Comparison of ENCODE assay signal across 8 mouse cellular contexts in the genomic region with DNA sequence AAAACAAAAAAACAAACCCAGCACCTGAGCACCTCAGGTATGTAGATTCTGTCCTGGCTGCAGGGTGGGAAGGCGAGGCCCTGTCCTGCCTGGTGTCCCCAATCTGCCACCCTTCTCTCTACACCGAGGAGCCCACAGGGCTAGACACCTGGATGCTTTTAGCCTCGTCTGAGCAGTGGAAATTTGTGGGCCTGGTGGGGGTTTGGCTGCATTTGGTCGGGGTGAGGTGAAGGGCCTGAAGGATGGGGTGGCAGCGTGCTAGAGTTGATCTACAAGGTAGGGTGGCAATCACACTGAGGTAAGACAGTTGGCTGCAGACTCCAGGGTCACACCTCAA.
DNase-seq lines count a peak whose midpoint lies in the region; ATAC-seq and TF ChIP-seq lines count a peak whose summit lies in the region.
"Had no signal": no experiment of that assay in that cellular context is flagged by ENCODE, and none has a peak within 500 bp of the region (broad histone marks: within the 10 kb centered on the region; RNA-seq: fewer than 3 reads in every experiment).

No protein-coding gene starts in this region.

- H3K36me3 ChIP-seq in lung, embryonic 16.5 days (ENCODE audit: control insufficient read depth, insufficient read depth, low read length) = no peaks in the 10 kb centered on the region
- H3K36me3 ChIP-seq in G1E (replicated peaks) = peaks cover 33% of the 10 kb centered on the region
- 0 out of 2 replicates have a peak, but pooled peaks cover 3% of the 10 kb centered on the region for H3K36me3 ChIP-seq in embryonic facial prominence, embryonic 13.5 days
- H3K36me3 ChIP-seq in liver, embryonic 16.5 days (ENCODE audit: control insufficient read depth, insufficient read depth) = no peaks in the 10 kb centered on the region
- H3K36me3 ChIP-seq: hindbrain, embryonic 12.5 days had no signal

- H3K4me3 ChIP-seq in lung, embryonic 16.5 days (ENCODE audit: low read length) = no peak overlapping the region
- peak overlapping the region; percentile 70; the same call in 1 of the 2 replicates for H3K4me3 ChIP-seq in G1E (ENCODE audit: low read depth, low read length)
- H3K4me3 ChIP-seq in embryonic facial prominence, embryonic 13.5 days = no peak overlapping the region
- no peak overlapping the region for H3K4me3 ChIP-seq in liver, embryonic 16.5 days (ENCODE audit: low read depth, low read length)
- H3K4me3 ChIP-seq: hindbrain, embryonic 12.5 days had no signal

- H3K4me2 ChIP-seq in lung, embryonic 16.5 days (ENCODE audit: low read depth, low read length) = no peak overlapping the region
- H3K4me2 ChIP-seq in embryonic facial prominence, embryonic 13.5 days = no peak overlapping the region
- H3K4me2 ChIP-seq in liver, embryonic 16.5 days (ENCODE audit: low read depth, low read length) = no peak overlapping the region
- H3K4me2 ChIP-seq: hindbrain, embryonic 12.5 days had no signal

- H3K27ac ChIP-seq in lung, embryonic 16.5 days (ENCODE audit: low read length) = no peak overlapping the region
- peak overlapping the region; percentile 81 for H3K27ac ChIP-seq in embryonic facial prominence, embryonic 13.5 days
- peak overlapping the region; percentile 60 for H3K27ac ChIP-seq in liver, embryonic 16.5 days (ENCODE audit: low read length)
- H3K27ac ChIP-seq: hindbrain, embryonic 12.5 days had no signal

- WGBS in lung, embryonic 16.5 days = 74% methylated on average over 5 of the region's 5 CpGs
- WGBS in embryonic facial prominence, embryonic 13.5 days = 59% methylated on average over 5 of the region's 5 CpGs
- WGBS in liver, embryonic 16.5 days (ENCODE audit: insufficient replicate concordance) = 43% methylated on average over 5 of the region's 5 CpGs

- no peak for DNase-seq in lung, postnatal 36 days
- no peak for DNase-seq in G1E (ENCODE audit: low spot score)
- DNase-seq in left cerebral cortex, adult 9 months (ENCODE audit: low spot score in 2 of 2) = no peak
- no peak for DNase-seq in right cerebral cortex, adult 2 months (ENCODE audit: low spot score in 2 of 2)

- no peaks in the 10 kb centered on the region for H3K27me3 ChIP-seq in lung, embryonic 16.5 days (ENCODE audit: control insufficient read depth, insufficient read depth, low read depth, low read length)
- no peaks in the 10 kb centered on the region for H3K27me3 ChIP-seq in G1E (ENCODE audit: insufficient read depth, low read length)
- no peaks in the 10 kb centered on the region for H3K27me3 ChIP-seq in embryonic facial prominence, embryonic 13.5 days
- H3K27me3 ChIP-seq in liver, embryonic 16.5 days (ENCODE audit: control insufficient read depth, insufficient read depth, low read depth, low read length) = no peaks in the 10 kb centered on the region
- H3K27me3 ChIP-seq: hindbrain, embryonic 12.5 days had no signal

- H3K9ac ChIP-seq in lung, embryonic 16.5 days (ENCODE audit: low read length) = peak overlapping the region; percentile 12; the same call in 1 of the 2 replicates
- no peak overlapping the region for H3K9ac ChIP-seq in embryonic facial prominence, embryonic 13.5 days
- H3K9ac ChIP-seq in liver, embryonic 16.5 days (ENCODE audit: low read depth, low read length) = no peak overlapping the region
- H3K9ac ChIP-seq: hindbrain, embryonic 12.5 days had no signal

- H3K4me1 ChIP-seq in lung, embryonic 16.5 days (replicated peaks; ENCODE audit: control insufficient read depth, insufficient read depth, low read length) = peaks cover 55% of the 10 kb centered on the region
- peaks cover 96% of the 10 kb centered on the region for H3K4me1 ChIP-seq in G1E (ENCODE audit: insufficient read depth, low read depth, low read length)
- peaks cover 87% of the 10 kb centered on the region for H3K4me1 ChIP-seq in embryonic facial prominence, embryonic 13.5 days
- H3K4me1 ChIP-seq in liver, embryonic 16.5 days (ENCODE audit: control insufficient read depth, low read depth, low read length) = peaks cover 45% of the 10 kb centered on the region

- no peaks in the 10 kb centered on the region for H3K9me3 ChIP-seq in lung, embryonic 16.5 days (ENCODE audit: control insufficient read depth, low read length)
- no peaks in the 10 kb centered on the region for H3K9me3 ChIP-seq in G1E (replicated peaks)
- no peaks in the 10 kb centered on the region for H3K9me3 ChIP-seq in embryonic facial prominence, embryonic 13.5 days
- H3K9me3 ChIP-seq in liver, embryonic 16.5 days (replicated peaks; ENCODE audit: control insufficient read depth, low read length) = no peaks in the 10 kb centered on the region
- H3K9me3 ChIP-seq: hindbrain, embryonic 12.5 days had no signal

- no peak for TF ChIP-seq CTCF in G1E (IDR thresholded peaks at IDR 0.05; ENCODE audit: low read depth, low read length)

- ATAC-seq in lung, embryonic 16.5 days (ENCODE audit: low read depth) = no peak
- ATAC-seq in G1E (ENCODE audit: extremely low read depth, insufficient number of reproducible peaks, low FRiP score, poor library complexity, severe bottlenecking) = no peak
- ATAC-seq in embryonic facial prominence, embryonic 13.5 days (ENCODE audit: insufficient number of reproducible peaks, insufficient read depth, low FRiP score, low TSS enrichment, low read depth) = no peak
- no peak for ATAC-seq in liver, embryonic 16.5 days (ENCODE audit: low read depth)
